Mouse (Mus musculus) spleen, adult 2 months (tissue): ENCODE results near the gene Aff4. TPM values are rescaled to one million over a fixed set of nuclear protein-coding genes. Genes with fewer than 3 reads are reported as not detected.

Source experiments
- DNase-seq, 2 experiments: peaks; one replicate each; pipeline versions ENCODE4 v3.0.0 to v3.0.0-alpha.2; 2012 to 2021; ENCODE audit warnings: low spot score in 2 of 2, low read depth in 1 of 2
- H3K27ac ChIP-seq: fragments of 200-500 bp; 2 replicates; pipeline ENCODE4 v1.5.1; 2012; ENCODE audit warnings: low read length, inconsistent platforms; ENCODE audit not compliant: insufficient read depth
- H3K27me3 ChIP-seq: fragments of 200-500 bp; 2 replicates; pipeline ENCODE4 v1.6.1; 2012; ENCODE audit warnings: mild to moderate bottlenecking, moderate library complexity, low read length, inconsistent platforms; ENCODE audit not compliant: control insufficient read depth, insufficient read depth
- H3K36me3 ChIP-seq: fragments of 200-500 bp; 2 replicates; pipeline ENCODE4 v1.6.1; 2012; ENCODE audit warnings: mild to moderate bottlenecking, low read length, inconsistent platforms; ENCODE audit not compliant: control insufficient read depth, insufficient read depth
- H3K4me1 ChIP-seq: fragments of 200-500 bp; 2 replicates; pipeline ENCODE4 v1.6.1; 2011; ENCODE audit warnings: inconsistent platforms; ENCODE audit not compliant: control insufficient read depth, insufficient read depth, insufficient read length
- H3K4me3 ChIP-seq: fragments of 200-500 bp; 2 replicates; pipeline ENCODE4 v1.5.1; 2011; ENCODE audit warnings: mild to moderate bottlenecking, inconsistent platforms; ENCODE audit not compliant: insufficient read depth, insufficient read length; ENCODE audit errors: extremely low read depth
- CTCF ChIP-seq: fragments of 200-500 bp; IDR thresholded peaks from 2 replicates; pipeline ENCODE4 v1.5.1; 2011; ENCODE audit warnings: mild to moderate bottlenecking, inconsistent platforms; ENCODE audit not compliant: insufficient read depth, insufficient read length, insufficient replicate concordance; ENCODE audit errors: extremely low read depth
- POLR2A ChIP-seq: fragments of 200-500 bp; IDR thresholded peaks from 2 replicates; pipeline ENCODE4 v1.6.1; 2011; ENCODE audit warnings: low read depth, low read length, inconsistent platforms
- WGBS: fragments of 180-500 bp; shearing (Covaris S2); methylation state at CpG from one replicate; pipeline ENCODE4 v1.1.7; 2018; 5-methylcytosine and 5-hydroxymethylcytosine counted together
- polyA plus RNA-seq: library from polyadenylated mRNA; depleted of rRNA; stranded (reverse); fragments of >200 nt; gene quantifications from 2 replicates; pipeline ENCODE4 v1.2.3, GENCODE M21; 2012; rRNA removed

Aff4 gene
- polyA plus RNA-seq, 1 experiment, result 8.9 TPM

GRCm38 (mm10) chr11:53469294-53469967, 118.8 kb downstream of the Aff4 start:
- no peaks in the 10 kb centered on the region for H3K4me1 ChIP-seq
- H3K27ac ChIP-seq, result no peak overlapping the region
- H3K4me3 ChIP-seq, result no peak overlapping the region
- peaks cover 4% of the 10 kb centered on the region for H3K27me3 ChIP-seq
- H3K36me3 ChIP-seq, result no peaks in the 10 kb centered on the region
- TF ChIP-seq POLR2A (no peak), CTCF (no peak)
- WGBS, result 42% methylated on average over 16 of the region's 16 CpGs
- DNase-seq, result no peak

GRCm38 (mm10) chr11:53469968-53470695, 119.5 kb downstream of the Aff4 start, which contains the start of gene Gm9837:
Gene Gm9837, minus strand, starts transcription at chr11:53470479.
- peaks cover 4% of the 10 kb centered on the region for H3K27me3 ChIP-seq
- H3K27ac ChIP-seq, result no peak within 1 kb of the TSS
- peak; percentile 47 to 76 for DNase-seq
- 10% methylated on average over 29 of the region's 29 CpGs for WGBS
- no peaks in the 10 kb centered on the region for H3K36me3 ChIP-seq
- no peak within 1 kb of the TSS for H3K4me3 ChIP-seq
- no peaks in the 10 kb centered on the region for H3K4me1 ChIP-seq
- TF ChIP-seq POLR2A, result no peak
- peak; percentile 89; the same call in 1 of the 2 replicates for TF ChIP-seq CTCF

Other genes starting within 250 kb of the Aff4 start
- 12.7 and 18.7 TPM in 2 replicates for gene Hspa4, start 50.4 kb upstream of the Aff4 start, polyA plus RNA-seq
- 3.4 and 4.4 TPM in 2 replicates for gene Zcchc10, start 26.2 kb upstream of the Aff4 start, polyA plus RNA-seq
- not detected in 2 replicates for gene Leap2, start 72.3 kb downstream of the Aff4 start, polyA plus RNA-seq
- 157 and 202 TPM in 2 replicates for gene Uqcrq, start 80.0 kb downstream of the Aff4 start, polyA plus RNA-seq
- gene Gdf9, start 80.2 kb downstream of the Aff4 start, polyA plus RNA-seq, result 0.32 and 0.40 TPM in 2 replicates
- 0.04 TPM in 1 of 2 replicates, not detected in the other for gene Gm10447, start 106.3 kb downstream of the Aff4 start, polyA plus RNA-seq
- 0.35 and 0.39 TPM in 2 replicates for gene Shroom1, start 106.4 kb downstream of the Aff4 start, polyA plus RNA-seq
- not detected in 2 replicates for gene Gm9837, start 119.6 kb downstream of the Aff4 start, polyA plus RNA-seq
- gene Gm9945, start 129.3 kb downstream of the Aff4 start, polyA plus RNA-seq, result not detected in 2 replicates
- 10.6 and 13.9 TPM in 2 replicates for gene Sowaha, start 129.4 kb downstream of the Aff4 start, polyA plus RNA-seq
- 13.9 and 15.3 TPM in 2 replicates for gene Sept8, start 168.4 kb downstream of the Aff4 start, polyA plus RNA-seq
- gene Kif3a, start 216.5 kb downstream of the Aff4 start, polyA plus RNA-seq, result 1.2 and 1.3 TPM in 2 replicates